Mouse (Mus musculus) myocyte (in vitro differentiated cells): ENCODE measurements at regions not wholly inside any gene's neighbourhood (a gene's known extent, or its start where the extent isn't known, plus 50 kb on each side); places are given as distances from the start of the nearest gene placed in this dataset.

Source experiments
- H3K27me3 ChIP-seq: one replicate; pipeline ENCODE4 v1.6.1; 2011; ENCODE audit not compliant: control insufficient read depth, insufficient read depth, insufficient read length
- H3K36me3 ChIP-seq: one replicate; pipeline ENCODE4 v1.6.1; 2011; ENCODE audit not compliant: control insufficient read depth, insufficient read depth
- H3K4me2 ChIP-seq: one replicate; pipeline ENCODE4 v1.6.1; 2011; ENCODE audit warnings: low read depth, control low read depth
- H3K4me3 ChIP-seq: one replicate; pipeline ENCODE4 v1.5.1; 2011; ENCODE audit warnings: mild to moderate bottlenecking, control low read depth, moderate library complexity
- H3K79me2 ChIP-seq: one replicate; pipeline ENCODE4 v1.6.1; 2011; ENCODE audit not compliant: control insufficient read depth, insufficient read depth
- H3ac ChIP-seq: one replicate; pipeline ENCODE4 v1.6.1; 2011; ENCODE audit not compliant: control insufficient read depth, insufficient read length
- CEBPB ChIP-seq: IDR thresholded peaks from 2 replicates; pipeline ENCODE4 v1.6.1; 2011; ENCODE audit warnings: mild to moderate bottlenecking, moderate library complexity; ENCODE audit not compliant: poor library complexity, insufficient read depth, severe bottlenecking
- E2F4 ChIP-seq: IDR thresholded peaks from one replicate; pipeline ENCODE4 v1.6.1; 2011; ENCODE audit warnings: mild to moderate bottlenecking, control low read depth, moderate library complexity; ENCODE audit not compliant: insufficient read depth
- MAX ChIP-seq: IDR thresholded peaks from one replicate; pipeline ENCODE4 v1.6.1; 2011; ENCODE audit warnings: low read depth, mild to moderate bottlenecking, control low read depth
- MYOD1 ChIP-seq, 3 experiments: IDR thresholded peaks; one replicate each; pipeline ENCODE4 v1.6.1; 2011; ENCODE audit warnings: control low read depth in 2 of 3, low read depth in 2 of 3, mild to moderate bottlenecking in 2 of 3, moderate library complexity in 1 of 3; ENCODE audit not compliant: insufficient read length in 2 of 3, control insufficient read depth in 1 of 3
- MYOG ChIP-seq, 3 experiments: IDR thresholded peaks; one replicate each; pipeline ENCODE4 v1.6.1; 2011; ENCODE audit warnings: control low read depth in 2 of 3, low read depth in 2 of 3, mild to moderate bottlenecking in 2 of 3; ENCODE audit not compliant: insufficient read length in 2 of 3, control insufficient read depth in 1 of 3, insufficient read depth in 1 of 3
- POLR2A ChIP-seq: IDR thresholded peaks from one replicate; pipeline ENCODE4 v1.6.1; 2011; ENCODE audit warnings: low read depth, mild to moderate bottlenecking, control low read depth, moderate library complexity; ENCODE audit not compliant: insufficient read length
- POLR2AphosphoS2 ChIP-seq: IDR thresholded peaks from one replicate; pipeline ENCODE4 v1.6.1; 2011; ENCODE audit warnings: low read depth, control low read depth; ENCODE audit not compliant: insufficient read length
- REST ChIP-seq: IDR thresholded peaks from one replicate; pipeline ENCODE4 v1.6.1; 2011; ENCODE audit warnings: mild to moderate bottlenecking, control low read depth, moderate library complexity; ENCODE audit not compliant: insufficient read depth, insufficient read length
- SRF ChIP-seq: IDR thresholded peaks from one replicate; pipeline ENCODE4 v1.6.1; 2011; ENCODE audit warnings: low read depth; ENCODE audit not compliant: control insufficient read depth, insufficient read length
- TCF12 ChIP-seq: IDR thresholded peaks from one replicate; pipeline ENCODE4 v1.6.1; 2011; ENCODE audit warnings: mild to moderate bottlenecking, control low read depth; ENCODE audit not compliant: poor library complexity, insufficient read depth, severe bottlenecking
- TCF3 ChIP-seq: IDR thresholded peaks from one replicate; pipeline ENCODE4 v1.6.1; 2011; ENCODE audit warnings: low read depth, control low read depth; ENCODE audit not compliant: insufficient read length
- USF1 ChIP-seq: IDR thresholded peaks from one replicate; pipeline ENCODE4 v1.6.1; 2011; ENCODE audit warnings: low read depth, mild to moderate bottlenecking, control low read depth, moderate library complexity

DNA sequence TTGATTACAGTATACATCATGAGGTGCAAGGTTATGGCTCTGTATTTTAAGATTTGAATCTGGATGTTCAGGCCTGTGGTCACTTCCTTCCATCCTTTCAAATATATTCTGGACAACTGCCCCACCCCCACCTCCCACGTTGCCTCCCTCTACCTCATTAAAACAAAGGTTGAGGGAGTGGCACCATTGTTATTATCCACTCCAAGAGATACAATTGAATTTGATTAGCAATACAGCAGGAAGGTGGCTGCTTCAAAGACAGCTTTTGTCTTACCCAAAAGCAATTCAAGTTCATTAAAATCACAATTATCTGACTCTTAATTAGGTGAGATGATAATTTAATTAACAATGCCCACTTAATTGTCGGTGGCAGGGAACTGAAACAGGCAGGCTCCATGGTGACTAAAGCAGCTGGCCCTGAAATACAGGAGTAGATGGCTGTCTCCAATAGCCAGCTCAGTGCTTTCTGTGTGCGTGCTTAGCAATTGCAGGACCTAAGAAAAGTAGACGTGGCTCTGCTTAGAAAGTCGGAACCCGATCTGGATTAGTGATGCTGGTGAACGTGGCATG is 623.8 kb downstream of the Dhx35 start:
- H3K4me3 ChIP-seq, result no peak overlapping the region
- no peaks in the 10 kb centered on the region for H3K27me3 ChIP-seq
- no peak overlapping the region for H3ac ChIP-seq
- H3K4me2 ChIP-seq, result no peak overlapping the region
- no peaks in the 10 kb centered on the region for H3K79me2 ChIP-seq
- TF ChIP-seq TCF3 (no peak), MYOD1 (IDR thresholded peaks at IDR 0.05; ENCODE audit: control insufficient read depth in 1 of 3, insufficient read length in 2 of 3, low read depth in 2 of 3) (no peak), TCF12 (no peak), MAX (no peak), CEBPB (no peak), USF1 (no peak), SRF (no peak), POLR2A (no peak), REST (no peak), MYOG (IDR thresholded peaks at IDR 0.05; ENCODE audit: control insufficient read depth in 1 of 3, insufficient read depth in 1 of 3, insufficient read length in 2 of 3, low read depth in 2 of 3) (no peak), POLR2AphosphoS2 (no peak), E2F4 (no peak)
- no peaks in the 10 kb centered on the region for H3K36me3 ChIP-seq

GRCm38 (mm10) chr2:159422281-159422937 is 627.8 kb downstream of the Dhx35 start:
- no peaks in the 10 kb centered on the region for H3K36me3 ChIP-seq
- H3ac ChIP-seq, result no peak overlapping the region
- no peak overlapping the region for H3K4me3 ChIP-seq
- TF ChIP-seq REST (no peak), MYOD1 (IDR thresholded peaks at IDR 0.05; ENCODE audit: control insufficient read depth in 1 of 3, insufficient read length in 2 of 3, low read depth in 2 of 3) (no peak), TCF3 (no peak), POLR2AphosphoS2 (no peak), MYOG (IDR thresholded peaks at IDR 0.05; ENCODE audit: control insufficient read depth in 1 of 3, insufficient read depth in 1 of 3, insufficient read length in 2 of 3, low read depth in 2 of 3) (no peak), POLR2A (no peak)
- H3K4me2 ChIP-seq, result no peak overlapping the region
- H3K79me2 ChIP-seq, result no peaks in the 10 kb centered on the region
- no peaks in the 10 kb centered on the region for H3K27me3 ChIP-seq

DNA sequence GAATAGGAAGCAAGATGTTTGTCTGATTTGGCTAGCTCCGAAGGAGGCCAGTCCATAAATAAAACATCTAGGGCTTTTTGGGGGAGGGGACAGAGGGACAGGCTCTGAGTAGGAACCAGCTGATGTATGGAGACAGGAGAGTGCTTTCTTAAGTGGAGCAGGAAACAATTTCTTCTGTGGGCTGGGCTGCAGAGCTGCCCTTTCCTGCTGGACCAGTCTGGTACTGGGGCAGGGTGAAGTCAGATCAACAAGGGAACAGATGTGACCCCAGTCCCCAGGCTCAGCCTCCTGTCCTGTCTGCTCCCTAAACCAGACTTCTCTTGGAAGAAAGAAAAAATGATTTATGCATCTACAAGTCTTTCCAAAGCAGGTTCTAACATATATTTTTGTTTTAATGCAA is 633.6 kb downstream of the Dhx35 start:
- Histone ChIP-seq H3K36me3 (no peaks in the 10 kb centered on the region), H3K27me3 (no peaks in the 10 kb centered on the region), H3K4me2 (no peak overlapping the region), H3K4me3 (no peak overlapping the region), H3K79me2 (no peaks in the 10 kb centered on the region), H3ac (no peak overlapping the region)
- TF ChIP-seq TCF3, result no peak
- TF ChIP-seq MAX, result no peak
- TF ChIP-seq E2F4, result no peak
- TF ChIP-seq TCF12, result no peak

DNA sequence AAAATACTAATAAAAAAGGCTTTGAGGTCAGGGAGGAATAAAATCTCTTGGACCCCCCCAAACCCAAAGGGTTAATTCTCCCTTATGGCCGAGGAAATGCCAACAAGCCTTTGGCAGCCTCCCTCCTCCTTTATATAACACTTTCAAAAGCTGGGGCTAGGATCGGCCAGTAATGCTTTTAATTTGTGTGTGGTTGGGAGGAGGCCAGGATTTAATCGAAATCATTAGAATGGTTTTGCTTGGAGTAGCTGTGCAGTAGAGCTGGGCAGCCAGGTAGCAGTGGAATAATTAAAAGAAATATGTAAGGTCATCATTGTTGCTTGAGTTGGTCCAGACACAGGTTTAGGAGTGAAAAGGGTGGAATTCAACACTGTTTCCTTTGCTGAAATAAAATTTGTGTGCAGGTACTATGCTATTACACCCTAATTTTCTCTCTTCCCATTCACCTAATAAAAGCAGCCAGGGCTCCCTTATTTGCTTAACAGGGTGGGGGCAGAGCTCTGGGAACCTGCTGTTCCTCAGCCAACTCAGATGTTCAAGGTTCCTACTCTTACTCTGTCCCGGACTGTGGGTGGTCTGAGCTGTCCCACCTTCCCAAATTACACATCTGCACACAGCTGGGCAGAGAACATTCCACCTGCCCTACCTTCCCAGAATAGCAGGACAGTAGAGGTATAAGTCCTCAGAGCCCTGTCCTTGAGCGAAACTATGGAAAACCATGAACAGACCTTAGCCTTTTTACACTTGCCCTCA is 636.1 kb downstream of the Dhx35 start:
- no peak overlapping the region for H3K4me2 ChIP-seq
- no peak overlapping the region for H3ac ChIP-seq
- H3K79me2 ChIP-seq, result no peaks in the 10 kb centered on the region
- no peak for TF ChIP-seq POLR2AphosphoS2
- H3K4me3 ChIP-seq, result no peak overlapping the region
- no peaks in the 10 kb centered on the region for H3K27me3 ChIP-seq
- no peaks in the 10 kb centered on the region for H3K36me3 ChIP-seq

DNA sequence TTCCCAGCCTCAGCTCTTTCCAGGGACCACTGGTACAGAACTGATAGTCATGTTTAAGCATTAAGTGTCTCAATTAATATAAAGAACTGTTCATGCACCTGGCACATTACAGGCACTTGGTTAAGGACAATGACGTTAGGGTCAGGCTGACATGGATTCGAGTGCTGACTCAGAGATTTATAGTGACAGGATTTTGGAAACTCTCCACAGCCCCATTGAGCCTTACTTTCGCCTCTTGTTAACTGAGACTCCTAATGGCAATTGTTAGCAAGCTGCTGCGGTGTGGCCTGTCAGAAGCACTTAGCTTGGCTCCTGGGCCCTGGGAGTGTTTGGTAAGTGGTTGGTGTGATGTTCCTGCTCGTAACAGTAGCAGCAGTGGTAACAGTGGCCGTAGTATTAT is 644.4 kb downstream of the Dhx35 start:
- no peak overlapping the region for H3K4me2 ChIP-seq
- no peaks in the 10 kb centered on the region for H3K27me3 ChIP-seq
- TF ChIP-seq POLR2A (no peak), TCF12 (no peak), MYOD1 (IDR thresholded peaks at IDR 0.05; ENCODE audit: control insufficient read depth in 1 of 3, insufficient read length in 2 of 3, low read depth in 2 of 3) (no peak), USF1 (no peak), MYOG (IDR thresholded peaks at IDR 0.05; ENCODE audit: control insufficient read depth in 1 of 3, insufficient read depth in 1 of 3, insufficient read length in 2 of 3, low read depth in 2 of 3) (no peak), MAX (no peak), REST (no peak), TCF3 (no peak), CEBPB (no peak), POLR2AphosphoS2 (no peak), E2F4 (no peak), SRF (no peak)
- H3K79me2 ChIP-seq, result no peaks in the 10 kb centered on the region
- no peaks in the 10 kb centered on the region for H3K36me3 ChIP-seq
- no peak overlapping the region for H3K4me3 ChIP-seq
- no peak overlapping the region for H3ac ChIP-seq
